Mouse (Mus musculus) E14TG2a.4 (cell line): ENCODE measurements at regions not wholly inside any gene's neighbourhood (a gene's known extent, or its start where the extent isn't known, plus 50 kb on each side); places are given as distances from the start of the nearest gene placed in this dataset.

ENCODE experiments used
- CTCF ChIP-seq: conservative IDR thresholded peaks from 2 replicates; pipeline ENCODE4 v1.5.1; 2014; ENCODE audit warnings: low read length
- NANOG ChIP-seq: IDR thresholded peaks from 2 replicates; pipeline ENCODE4 v1.6.1; 2014; ENCODE audit warnings: borderline replicate concordance, low read length, mixed read lengths
- POU5F1 ChIP-seq: IDR thresholded peaks from 2 replicates; pipeline ENCODE4 v1.6.1; 2014; ENCODE audit warnings: low read length, borderline replicate concordance

DNA sequence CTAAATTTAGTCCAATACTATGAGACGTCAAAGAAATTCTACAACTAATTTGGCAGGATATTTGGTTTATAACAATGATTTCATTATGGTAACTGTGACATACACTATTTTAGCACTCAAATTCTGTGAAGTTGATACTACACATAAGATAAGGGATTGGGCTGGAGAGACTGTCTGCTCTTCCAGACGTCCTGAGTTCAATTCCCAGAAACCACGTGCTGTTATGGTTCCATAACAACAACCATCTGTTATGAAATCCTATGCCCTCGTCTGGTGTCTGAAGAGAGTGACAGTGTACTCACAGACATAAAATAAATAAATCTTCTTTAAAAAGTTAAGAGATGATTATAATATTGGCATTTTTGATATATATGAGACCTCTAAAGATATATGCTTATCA lies 1543.1 kb upstream of the Got2 start:
- TF ChIP-seq CTCF (no peak), POU5F1 (no peak), NANOG (no peak)
